Mouse (Mus musculus) limb, embryonic 10.5 days (tissue): ENCODE results near the gene Rusc2. TPM values are rescaled to one million over a fixed set of nuclear protein-coding genes. Genes with fewer than 3 reads are reported as not detected.
A peak's percentile ranks its signal among the peaks of the same experiment; 100 is the strongest.

Experiments
- DNase-seq: peaks from one replicate; pipeline ENCODE4 v3.0.0-alpha.2; 2017; ENCODE audit warnings: low spot score
- H3K27ac ChIP-seq: fragments of 300-500 bp; sonication (generic); 2 replicates; pipeline ENCODE4 v1.5.1; 2016; ENCODE audit warnings: mild to moderate bottlenecking
- H3K27me3 ChIP-seq: fragments of 300-500 bp; sonication (generic); 2 replicates; pipeline ENCODE4 v1.6.1; 2016; ENCODE audit warnings: low read depth, mild to moderate bottlenecking; ENCODE audit not compliant: poor library complexity, severe bottlenecking
- H3K36me3 ChIP-seq: fragments of 300-500 bp; sonication (generic); 2 replicates; pipeline ENCODE4 v1.6.1; 2016; ENCODE audit warnings: mild to moderate bottlenecking, moderate library complexity
- H3K4me1 ChIP-seq: fragments of 300-500 bp; sonication (generic); 2 replicates; pipeline ENCODE4 v1.6.1; 2016
- H3K4me3 ChIP-seq: fragments of 300-500 bp; sonication (generic); 2 replicates; pipeline ENCODE4 v1.5.1; 2016; ENCODE audit warnings: mild to moderate bottlenecking, moderate library complexity
- H3K9me3 ChIP-seq: fragments of 300-500 bp; sonication (generic); replicated peaks from 2 replicates; pipeline ENCODE4 v1.6.1; 2016; ENCODE audit warnings: mild to moderate bottlenecking
- WGBS: fragments of 180-500 bp; shearing (Covaris S2); methylation state at CpG from one replicate; pipeline ENCODE4 v1.1.7; 2016; 5-methylcytosine and 5-hydroxymethylcytosine counted together
- polyA plus RNA-seq: library from polyadenylated mRNA; unstranded; fragments of >200 nt; fragmentation: Nextera tagmentation; extraction: Ambion mirVana; gene quantifications from 2 replicates; pipeline ENCODE4 v1.2.1, GENCODE M21; 2016

Gene Rusc2
- polyA plus RNA-seq, 1 experiment from 2014 or later = 5.8 TPM

DNA sequence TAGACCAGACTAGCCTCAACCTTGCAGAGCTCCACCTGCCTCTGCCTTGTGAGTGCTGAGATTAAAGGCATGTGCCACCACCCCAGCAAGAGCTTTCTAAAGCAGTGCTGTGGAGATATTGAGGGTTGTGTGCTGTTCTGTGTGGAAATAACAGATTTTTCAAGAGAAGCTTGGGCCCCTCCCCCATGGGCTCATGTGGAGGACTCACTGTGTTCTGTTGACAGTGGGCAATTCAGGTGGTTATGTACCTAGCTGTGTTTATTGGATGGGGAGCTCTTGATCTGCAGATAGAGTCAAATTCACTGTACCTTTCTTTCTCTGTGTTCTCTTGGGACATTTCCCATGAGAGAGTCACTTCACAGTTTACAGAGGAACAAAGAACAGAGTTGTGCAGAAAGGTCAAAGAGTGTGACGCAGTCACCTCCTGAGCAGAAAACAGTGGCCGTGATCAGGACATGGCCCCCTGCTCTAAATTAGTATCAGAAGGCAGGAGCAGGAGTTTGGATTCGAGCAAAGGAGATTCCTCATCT is 9.8 kb downstream of the Rusc2 start:
- Histone ChIP-seq H3K4me1 (peaks cover 13% of the 10 kb centered on the region; the same call in 1 of the 2 replicates), H3K4me3 (no peak overlapping the region), H3K36me3 (no peaks in the 10 kb centered on the region), H3K27me3 (no peaks in the 10 kb centered on the region), H3K27ac (no peak overlapping the region), H3K9me3 (no peaks in the 10 kb centered on the region)
- 79% methylated on average over 3 of the region's 3 CpGs for WGBS
- DNase-seq = no peak

DNA sequence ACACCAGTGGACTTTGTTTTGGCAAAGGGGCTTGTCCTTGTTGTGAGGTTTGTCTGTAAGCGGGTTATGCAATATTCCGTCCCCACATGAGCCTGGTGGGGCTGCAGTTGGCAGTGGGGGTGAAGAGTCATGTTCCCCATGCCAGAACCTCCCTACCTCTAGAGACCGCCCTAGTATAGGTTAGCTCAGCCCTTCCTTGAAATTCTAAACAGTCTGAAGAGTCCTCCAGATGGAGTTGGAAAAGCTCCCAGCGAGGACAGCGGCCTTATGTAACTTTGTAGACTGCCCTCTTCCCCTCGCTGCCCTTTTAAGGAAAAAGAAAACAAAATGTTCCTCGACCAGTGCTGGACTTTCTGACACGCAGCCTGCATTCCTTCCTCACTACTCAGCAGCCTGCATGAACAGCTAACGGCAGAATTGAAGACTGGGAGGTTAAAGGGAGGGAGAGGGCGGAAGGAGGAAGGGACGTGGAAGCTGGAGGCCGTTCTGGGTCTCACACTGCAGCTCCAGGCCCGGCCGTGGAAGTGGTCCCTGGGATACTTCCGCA is 12.6 kb downstream of the Rusc2 start:
- H3K27ac ChIP-seq = no peak overlapping the region; the same call in 1 of the 2 replicates
- DNase-seq = no peak
- no peak overlapping the region for H3K4me3 ChIP-seq
- H3K36me3 ChIP-seq = no peaks in the 10 kb centered on the region
- H3K9me3 ChIP-seq = no peaks in the 10 kb centered on the region
- peaks cover 28% of the 10 kb centered on the region for H3K4me1 ChIP-seq
- WGBS = 64% methylated on average over 15 of the region's 15 CpGs
- H3K27me3 ChIP-seq = no peaks in the 10 kb centered on the region

GRCm38 (mm10) chr4:43395147-43395546 is 13.4 kb downstream of the Rusc2 start:
- Histone ChIP-seq H3K27ac (no peak overlapping the region), H3K4me3 (no peak overlapping the region), H3K27me3 (no peaks in the 10 kb centered on the region), H3K36me3 (no peaks in the 10 kb centered on the region), H3K9me3 (no peaks in the 10 kb centered on the region), H3K4me1 (peaks cover 35% of the 10 kb centered on the region)
- DNase-seq = no peak
- 93% methylated on average over 5 of the region's 5 CpGs for WGBS

DNA sequence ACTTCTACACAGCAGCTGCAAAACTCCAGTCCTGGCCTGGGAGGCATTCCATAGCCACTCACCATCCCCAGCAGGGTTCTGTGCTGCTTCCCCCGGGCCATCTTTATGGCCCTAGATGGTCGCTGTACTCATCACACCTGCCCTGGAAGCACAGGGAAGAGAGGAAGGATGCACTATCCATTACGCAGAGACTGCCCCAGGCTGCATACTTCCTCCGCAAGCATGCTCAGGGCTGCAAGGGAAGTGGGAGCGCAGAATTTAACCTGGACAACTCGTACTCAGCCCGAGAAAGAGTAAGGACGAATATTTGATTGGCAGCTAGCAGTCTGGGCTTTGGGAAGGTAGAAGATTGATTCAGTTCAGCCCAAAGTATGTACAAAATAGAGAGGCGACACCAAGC is 14.1 kb downstream of the Rusc2 start:
- Histone ChIP-seq H3K27me3 (no peaks in the 10 kb centered on the region), H3K36me3 (no peaks in the 10 kb centered on the region), H3K27ac (no peak overlapping the region), H3K4me3 (no peak overlapping the region), H3K9me3 (no peaks in the 10 kb centered on the region), H3K4me1 (peaks cover 42% of the 10 kb centered on the region)
- WGBS = 70% methylated on average over 9 of the region's 9 CpGs
- no peak for DNase-seq

DNA sequence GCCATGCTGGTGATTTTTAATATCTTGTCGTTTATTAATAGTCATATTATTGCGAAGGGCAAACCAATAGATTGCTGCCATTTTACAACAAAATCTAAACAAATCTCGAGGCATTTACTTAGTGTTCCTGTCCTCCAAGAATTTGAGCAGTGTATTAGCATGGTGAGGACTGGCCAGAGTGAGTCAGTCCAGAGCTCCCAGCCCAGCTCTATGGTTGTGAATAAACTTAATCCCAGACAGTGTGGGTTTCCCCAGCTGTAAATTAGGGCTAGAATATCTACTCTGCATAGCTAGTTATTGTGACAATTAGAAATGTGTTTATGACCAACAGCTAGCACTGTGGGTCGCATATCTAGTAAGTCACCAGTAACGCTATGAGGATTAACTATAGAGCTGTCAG is 14.6 kb downstream of the Rusc2 start:
- H3K4me3 ChIP-seq = no peak overlapping the region
- no peaks in the 10 kb centered on the region for H3K9me3 ChIP-seq
- peaks cover 46% of the 10 kb centered on the region for H3K4me1 ChIP-seq
- DNase-seq = no peak
- H3K27me3 ChIP-seq = no peaks in the 10 kb centered on the region
- no peak overlapping the region for H3K27ac ChIP-seq
- 89% methylated on average over 5 of the region's 5 CpGs for WGBS
- H3K36me3 ChIP-seq = no peaks in the 10 kb centered on the region

DNA sequence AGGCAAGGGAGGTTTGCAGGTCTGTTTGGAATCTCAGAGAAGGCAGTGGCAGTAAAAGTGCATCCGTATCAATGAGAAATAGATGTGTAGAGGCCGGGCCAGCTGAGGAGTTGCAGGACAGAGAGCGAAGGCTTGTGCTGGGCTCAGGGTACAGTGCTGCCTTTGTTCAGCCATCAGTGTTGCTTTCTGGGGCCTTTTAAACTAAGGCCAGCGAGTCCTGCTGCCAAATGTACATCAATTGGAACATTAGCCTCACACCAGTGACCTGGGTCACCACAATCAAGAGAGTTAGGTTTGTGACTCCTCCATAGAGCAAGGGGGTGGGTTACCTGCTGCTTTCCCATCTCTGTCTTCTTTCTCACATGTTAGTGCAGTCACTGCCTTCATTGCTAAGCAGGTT is 16.2 kb downstream of the Rusc2 start:
- no peaks in the 10 kb centered on the region for H3K9me3 ChIP-seq
- no peak for DNase-seq
- 0 out of 2 replicates have a peak overlapping the region, but pooled peaks have one; percentile 20 for H3K27ac ChIP-seq
- H3K27me3 ChIP-seq = no peaks in the 10 kb centered on the region
- WGBS = 78% methylated on average over 4 of the region's 4 CpGs
- no peaks in the 10 kb centered on the region for H3K36me3 ChIP-seq
- H3K4me1 ChIP-seq = peaks cover 54% of the 10 kb centered on the region
- H3K4me3 ChIP-seq = no peak overlapping the region

DNA sequence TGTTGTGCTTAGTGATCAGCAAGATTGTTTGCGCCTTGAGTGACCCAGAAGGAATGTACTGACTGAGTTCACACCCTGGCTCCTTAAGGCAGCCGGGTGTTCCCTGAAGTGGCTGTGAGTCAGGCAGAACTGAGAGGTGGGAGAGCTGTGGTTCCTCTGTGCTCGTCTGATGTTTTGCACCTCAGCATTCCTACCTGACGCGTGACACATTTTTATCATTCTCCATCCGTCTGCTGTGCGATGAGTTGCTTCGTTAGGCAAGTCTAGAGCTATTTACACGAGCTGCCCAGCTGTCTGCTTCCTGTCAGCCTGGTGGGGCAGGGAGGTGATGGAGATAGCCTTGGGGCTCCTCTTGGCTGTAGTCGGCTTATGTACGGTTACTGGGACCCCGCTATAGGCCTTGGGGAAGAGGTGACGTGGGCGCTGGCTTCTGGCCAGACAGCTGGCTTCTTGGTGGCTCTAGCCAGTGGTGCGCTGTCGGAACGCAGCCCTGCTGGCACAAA is 17.1 kb downstream of the Rusc2 start:
- H3K9me3 ChIP-seq = no peaks in the 10 kb centered on the region
- H3K4me3 ChIP-seq = no peak overlapping the region
- H3K4me1 ChIP-seq = peaks cover 54% of the 10 kb centered on the region
- WGBS = 65% methylated on average over 17 of the region's 17 CpGs
- no peaks in the 10 kb centered on the region for H3K27me3 ChIP-seq
- DNase-seq = no peak
- H3K36me3 ChIP-seq = no peaks in the 10 kb centered on the region
- H3K27ac ChIP-seq = peak overlapping the region; percentile 7

DNA sequence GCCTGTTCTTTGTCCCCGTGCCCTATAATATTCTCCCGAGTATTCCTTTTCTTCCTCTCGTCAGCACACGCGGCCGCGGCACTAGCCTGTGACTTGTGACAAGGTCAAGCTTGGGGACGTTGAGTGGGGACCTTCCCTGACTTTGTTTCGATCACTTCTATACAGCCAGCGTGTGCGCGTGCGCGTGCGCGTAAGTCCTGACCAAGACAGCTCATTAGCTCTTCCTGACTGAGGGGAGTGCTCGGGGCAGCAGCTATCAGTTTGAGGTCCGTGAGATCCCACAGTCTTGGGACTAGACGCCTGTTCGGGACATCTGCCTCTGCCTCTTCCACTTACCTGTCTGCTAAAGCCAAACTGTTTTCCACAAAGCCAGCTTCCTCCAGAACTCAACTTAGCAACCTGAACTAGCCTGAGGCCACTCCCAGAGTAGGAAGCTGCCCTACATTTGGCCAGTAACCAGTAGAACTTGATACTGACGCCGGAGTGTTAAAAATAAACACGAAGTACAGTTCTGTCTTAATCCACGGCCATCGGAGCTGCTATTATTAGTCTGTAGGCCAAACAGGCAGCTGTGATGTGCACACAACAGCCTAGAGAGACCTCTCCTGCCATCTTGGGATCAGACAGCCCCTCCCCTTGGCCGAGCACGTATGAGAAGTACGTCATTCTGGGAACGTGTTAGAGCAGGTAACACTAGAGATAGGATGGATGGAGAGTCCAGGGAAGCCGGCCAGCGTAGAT is 17.8 kb downstream of the Rusc2 start:
- H3K4me1 ChIP-seq = peaks cover 49% of the 10 kb centered on the region
- no peak for DNase-seq
- no peaks in the 10 kb centered on the region for H3K27me3 ChIP-seq
- H3K27ac ChIP-seq = peak overlapping the region; percentile 7; the same call in 1 of the 2 replicates
- 90% methylated on average over 31 of the region's 31 CpGs for WGBS
- H3K9me3 ChIP-seq = no peaks in the 10 kb centered on the region
- no peak overlapping the region for H3K4me3 ChIP-seq
- H3K36me3 ChIP-seq = no peaks in the 10 kb centered on the region

GRCm38 (mm10) chr4:43400976-43401375 is 19.2 kb downstream of the Rusc2 start:
- peaks cover 52% of the 10 kb centered on the region for H3K4me1 ChIP-seq
- H3K27me3 ChIP-seq = no peaks in the 10 kb centered on the region
- 24% methylated on average over 10 of the region's 10 CpGs for WGBS
- H3K36me3 ChIP-seq = no peaks in the 10 kb centered on the region
- no peaks in the 10 kb centered on the region for H3K9me3 ChIP-seq
- no peak for DNase-seq
- H3K27ac ChIP-seq = peak overlapping the region; percentile 61; the same call in 1 of the 2 replicates
- 0 out of 2 replicates have a peak overlapping the region, but pooled peaks have one; percentile 2 for H3K4me3 ChIP-seq

DNA sequence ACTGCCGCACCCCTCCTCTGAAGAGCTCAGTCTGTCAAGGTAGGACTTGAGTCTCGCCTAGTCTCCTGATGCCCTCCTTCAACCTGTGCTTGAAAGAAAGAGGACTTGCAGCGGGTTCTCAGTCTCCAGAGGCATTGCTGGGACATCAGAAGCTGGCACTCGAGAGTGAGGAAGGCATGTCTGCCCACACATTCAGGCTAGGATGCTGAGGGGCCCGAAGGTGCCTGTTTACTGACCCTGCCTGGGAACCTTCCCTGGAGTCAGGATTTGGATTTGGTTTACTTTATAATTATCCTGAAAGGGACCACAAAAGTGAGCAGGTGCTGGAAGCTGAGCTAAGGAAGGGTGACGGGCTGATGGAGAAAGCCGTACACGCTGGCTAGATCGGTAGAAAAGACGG is 19.7 kb downstream of the Rusc2 start:
- Histone ChIP-seq H3K27ac (0 out of 2 replicates have a peak overlapping the region, but pooled peaks have one; percentile 61), H3K27me3 (no peaks in the 10 kb centered on the region), H3K4me1 (peaks cover 57% of the 10 kb centered on the region), H3K36me3 (no peaks in the 10 kb centered on the region), H3K9me3 (no peaks in the 10 kb centered on the region), H3K4me3 (0 out of 2 replicates have a peak overlapping the region, but pooled peaks have one; percentile 2)
- WGBS = 88% methylated on average over 10 of the region's 10 CpGs
- no peak for DNase-seq

DNA sequence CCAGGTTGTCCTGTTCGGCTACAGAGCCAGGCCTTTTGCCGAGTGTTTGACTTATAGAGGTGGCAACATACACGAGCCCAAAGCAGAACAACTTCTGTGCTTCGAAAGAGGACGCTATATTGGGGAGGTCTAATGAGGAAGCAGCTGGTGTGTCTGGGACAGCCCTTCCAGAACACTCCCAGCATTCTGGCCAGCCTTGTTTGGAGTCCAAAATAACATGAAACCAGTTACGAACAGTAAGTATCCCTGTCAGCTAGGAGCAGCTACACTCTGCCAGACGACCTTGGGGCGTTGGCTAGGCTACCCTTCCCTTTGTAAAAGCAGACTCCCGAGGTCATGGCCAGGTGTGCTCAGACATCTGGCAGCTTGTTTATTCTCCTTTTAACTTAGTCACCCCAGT is 20.4 kb downstream of the Rusc2 start:
- Histone ChIP-seq H3K4me1 (peaks cover 64% of the 10 kb centered on the region), H3K4me3 (no peak overlapping the region), H3K27ac (no peak overlapping the region; the same call in 1 of the 2 replicates), H3K36me3 (no peaks in the 10 kb centered on the region), H3K9me3 (no peaks in the 10 kb centered on the region), H3K27me3 (no peaks in the 10 kb centered on the region)
- no peak for DNase-seq
- WGBS = 80% methylated on average over 9 of the region's 9 CpGs

DNA sequence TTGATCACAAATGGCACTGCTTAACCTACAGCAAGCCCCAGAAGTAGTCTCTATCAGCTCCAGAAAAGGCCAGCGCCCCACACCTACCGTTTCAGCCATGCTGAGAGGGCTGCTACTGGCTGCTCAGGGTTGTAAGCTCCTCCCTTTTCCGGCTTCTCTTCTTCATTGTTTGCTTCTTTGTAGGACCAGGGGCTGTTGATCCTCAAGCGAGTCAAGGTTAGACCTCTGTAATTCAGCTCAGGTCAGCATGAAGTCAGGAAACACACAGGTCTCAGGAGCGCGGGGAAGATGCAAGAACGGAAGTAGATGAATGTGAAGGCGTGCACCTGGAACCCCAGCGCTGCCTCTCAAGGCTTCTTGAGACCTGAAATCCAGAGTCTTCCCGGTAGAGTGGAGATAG is 22.9 kb downstream of the Rusc2 start:
- Histone ChIP-seq H3K9me3 (no peaks in the 10 kb centered on the region), H3K27me3 (no peaks in the 10 kb centered on the region), H3K4me1 (peaks cover 50% of the 10 kb centered on the region), H3K4me3 (no peak overlapping the region), H3K36me3 (no peaks in the 10 kb centered on the region), H3K27ac (no peak overlapping the region)
- no peak for DNase-seq
- 91% methylated on average over 10 of the region's 10 CpGs for WGBS
